Mouse (Mus musculus) intestine, embryonic 16.5 days (tissue): ENCODE data around the gene Tmsb15a. TPM values are rescaled to one million over a fixed set of nuclear protein-coding genes. Genes with fewer than 3 reads are reported as not detected.
"Not testable (repeated sequence)": the region's sequence is repeated elsewhere in the genome, so short reads cannot be mapped to it uniquely, and the experiment has no call there.

Source experiments
- ATAC-seq: fragments of 200-750 bp; cut with Nextera tagmentation; 2 replicates; pipeline ENCODE4 v1.8.0; 2017; ENCODE audit warnings: moderate TSS enrichment, moderate library complexity
- H3K27ac ChIP-seq: fragments of 300-500 bp; sonication (generic); 2 replicates; pipeline ENCODE4 v1.5.1; 2014; ENCODE audit warnings: mild to moderate bottlenecking, low read length
- H3K27me3 ChIP-seq: fragments of 300-500 bp; sonication (generic); replicated peaks from 2 replicates; pipeline ENCODE4 v1.6.1; 2014; ENCODE audit warnings: low read length, control low read depth, mixed read lengths; ENCODE audit not compliant: control insufficient read depth, insufficient read depth
- H3K36me3 ChIP-seq: fragments of 300-500 bp; sonication (generic); 2 replicates; pipeline ENCODE4 v1.6.1; 2014; ENCODE audit warnings: low read length, control low read depth; ENCODE audit not compliant: control insufficient read depth, insufficient read depth
- H3K4me1 ChIP-seq: fragments of 300-500 bp; sonication (generic); 2 replicates; pipeline ENCODE4 v1.6.1; 2014; ENCODE audit warnings: low read length, control low read depth, mixed read lengths; ENCODE audit not compliant: control insufficient read depth, insufficient read depth
- H3K4me2 ChIP-seq: fragments of 300-500 bp; sonication (generic); 2 replicates; pipeline ENCODE4 v1.6.1; 2014; ENCODE audit warnings: low read depth, low read length, control low read depth
- H3K4me3 ChIP-seq: fragments of 300-500 bp; sonication (generic); 2 replicates; pipeline ENCODE4 v1.5.1; 2014; ENCODE audit warnings: mild to moderate bottlenecking, low read length
- H3K9ac ChIP-seq: fragments of 300-500 bp; sonication (generic); 2 replicates; pipeline ENCODE4 v1.6.1; 2014; ENCODE audit warnings: low read depth, low read length
- H3K9me3 ChIP-seq: fragments of 300-500 bp; sonication (generic); 2 replicates; pipeline ENCODE4 v1.6.1; 2016; ENCODE audit warnings: low read length, control low read depth; ENCODE audit not compliant: control insufficient read depth
- WGBS: fragments of 180-500 bp; shearing (Covaris S2); extraction: QIAGEN DNeasy Blood & Tissue Kit; methylation state at CpG from one replicate; pipeline ENCODE4 v1.1.7; 2014; 5-methylcytosine and 5-hydroxymethylcytosine counted together
- polyA plus RNA-seq: library from polyadenylated mRNA; unstranded; fragments of >200 nt; fragmentation: Nextera tagmentation; extraction: Ambion mirVana; gene quantifications from 2 replicates; pipeline ENCODE4 v1.2.1, GENCODE M21; 2015

The Tmsb15a gene
- polyA plus RNA-seq = not detected in 2 replicates

GRCm38 (mm10) chrX:135725161-135725560 is at the start of gene Tmsb15a:
Gene Tmsb15a (minus strand): TSS chrX:135725261.
- no peaks in the 10 kb centered on the region for H3K36me3 ChIP-seq
- H3K4me3 ChIP-seq = no peak within 1 kb of the TSS
- no peaks in the 10 kb centered on the region for H3K27me3 ChIP-seq
- WGBS = 85% methylated on average over 10 of the region's 10 CpGs
- no peaks in the 10 kb centered on the region for H3K9me3 ChIP-seq
- H3K4me2 ChIP-seq = no peak within 1 kb of the TSS
- H3K9ac ChIP-seq = no peak within 1 kb of the TSS
- no peak for ATAC-seq
- H3K4me1 ChIP-seq = no peaks in the 10 kb centered on the region
- H3K27ac ChIP-seq = no peak within 1 kb of the TSS

GRCm38 (mm10) chrX:135768565-135768964 is 43.5 kb upstream of the Tmsb15a start:
- H3K9me3 ChIP-seq = no peaks in the 10 kb centered on the region
- H3K4me3 ChIP-seq = no peak overlapping the region
- peak; percentile 90 for ATAC-seq
- no peak overlapping the region for H3K4me2 ChIP-seq
- H3K27ac ChIP-seq = no peak overlapping the region
- H3K4me1 ChIP-seq = no peaks in the 10 kb centered on the region
- no peaks in the 10 kb centered on the region for H3K27me3 ChIP-seq
- no peak overlapping the region for H3K9ac ChIP-seq
- no peaks in the 10 kb centered on the region for H3K36me3 ChIP-seq
- 61% methylated on average over 2 of the region's 2 CpGs for WGBS

- Histone ChIP-seq H3K27ac (no peak overlapping the region), H3K9ac (no peak overlapping the region), H3K4me2 (no peak overlapping the region), H3K4me1 (no peaks in the 10 kb centered on the region), H3K27me3 (no peaks in the 10 kb centered on the region), H3K4me3 (no peak overlapping the region), H3K9me3 (no peaks in the 10 kb centered on the region), H3K36me3 (no peaks in the 10 kb centered on the region)
- ATAC-seq = peak; percentile 93
- WGBS = 56% methylated on average over 3 of the region's 3 CpGs
Observed at GRCm38 (mm10) chrX:135768043-135768548, 43.0 kb upstream of the Tmsb15a start.

GRCm38 (mm10) chrX:135761707-135762106 is 36.6 kb upstream of the Tmsb15a start:
- H3K27ac ChIP-seq = no peak overlapping the region
- no peaks in the 10 kb centered on the region for H3K36me3 ChIP-seq
- no peaks in the 10 kb centered on the region for H3K27me3 ChIP-seq
- ATAC-seq = no peak
- H3K9ac ChIP-seq = no peak overlapping the region
- no peak overlapping the region for H3K4me3 ChIP-seq
- no peaks in the 10 kb centered on the region for H3K9me3 ChIP-seq
- no peak overlapping the region for H3K4me2 ChIP-seq
- no peaks in the 10 kb centered on the region for H3K4me1 ChIP-seq

- H3K4me1 ChIP-seq = no peaks in the 10 kb centered on the region
- H3K4me2 ChIP-seq = no peak overlapping the region
- 6% methylated on average over 2 of the region's 2 CpGs for WGBS
- H3K27me3 ChIP-seq = no peaks in the 10 kb centered on the region
- H3K4me3 ChIP-seq = no peak overlapping the region
- no peak overlapping the region for H3K27ac ChIP-seq
- H3K9ac ChIP-seq = no peak overlapping the region
- no peaks in the 10 kb centered on the region for H3K36me3 ChIP-seq
- no peak for ATAC-seq
- H3K9me3 ChIP-seq = no peaks in the 10 kb centered on the region
Observed at GRCm38 (mm10) chrX:135752832-135753231, 27.8 kb upstream of the Tmsb15a start.

- WGBS = 89% methylated on average over 3 of the region's 3 CpGs
- not testable (repeated sequence) for H3K4me3 ChIP-seq, H3K27me3 ChIP-seq, H3K9ac ChIP-seq, H3K36me3 ChIP-seq, H3K4me1 ChIP-seq, ATAC-seq, H3K27ac ChIP-seq, H3K4me2 ChIP-seq, H3K9me3 ChIP-seq
Observed at GRCm38 (mm10) chrX:135745376-135745775, 20.3 kb upstream of the Tmsb15a start.

GRCm38 (mm10) chrX:135743056-135743355 is 17.9 kb upstream of the Tmsb15a start:
- H3K4me3 ChIP-seq = peak overlapping the region; percentile 66
- H3K27ac ChIP-seq = peak overlapping the region; percentile 33
- H3K9me3 ChIP-seq = no peaks in the 10 kb centered on the region
- H3K4me2 ChIP-seq = peak overlapping the region; percentile 51
- H3K27me3 ChIP-seq = no peaks in the 10 kb centered on the region
- no peaks in the 10 kb centered on the region for H3K4me1 ChIP-seq
- no peak; the same call in 1 of the 2 replicates for ATAC-seq
- WGBS = 8% methylated on average over 7 of the region's 7 CpGs
- peak overlapping the region; percentile 73 for H3K9ac ChIP-seq
- H3K36me3 ChIP-seq = no peaks in the 10 kb centered on the region

GRCm38 (mm10) chrX:135742304-135743055 is 17.4 kb upstream of the Tmsb15a start, which contains the start of the genes Armcx5 and Gprasp1:
Gene Armcx5 (plus strand): TSS chrX:135742733.
Gene Gprasp1 (plus strand): TSS chrX:135742733.
- Histone ChIP-seq H3K4me2 (peak within 1 kb of the TSS; percentile 51), H3K4me1 (no peaks in the 10 kb centered on the region), H3K4me3 (peak within 1 kb of the TSS; percentile 66), H3K9ac (peak within 1 kb of the TSS; percentile 73), H3K27ac (peak within 1 kb of the TSS; percentile 68), H3K27me3 (no peaks in the 10 kb centered on the region), H3K9me3 (no peaks in the 10 kb centered on the region), H3K36me3 (no peaks in the 10 kb centered on the region)
- 16% methylated on average over 48 of the region's 48 CpGs for WGBS
- ATAC-seq = peak; percentile 99

- no peak overlapping the region for H3K4me2 ChIP-seq
- no peak for ATAC-seq
- WGBS = 82% methylated on average over 2 of the region's 2 CpGs
- no peaks in the 10 kb centered on the region for H3K36me3 ChIP-seq
- no peaks in the 10 kb centered on the region for H3K4me1 ChIP-seq
- no peak overlapping the region for H3K9ac ChIP-seq
- no peaks in the 10 kb centered on the region for H3K27me3 ChIP-seq
- H3K9me3 ChIP-seq = no peaks in the 10 kb centered on the region
- H3K27ac ChIP-seq = no peak overlapping the region
- no peak overlapping the region for H3K4me3 ChIP-seq
Observed at GRCm38 (mm10) chrX:135738730-135739520, 13.9 kb upstream of the Tmsb15a start.
